Mouse (Mus musculus) left cerebral cortex, adult 18-20 months (tissue): ENCODE results near the gene Nelfe. TPM values are rescaled to one million over a fixed set of nuclear protein-coding genes. Genes with fewer than 3 reads are reported as not detected.
"Not testable (repeated sequence)": the region's sequence is repeated elsewhere in the genome, so short reads cannot be mapped to it uniquely, and the experiment has no call there.

Source experiments
- DNase-seq, 2 experiments: peaks; one replicate each; pipeline ENCODE4 v3.0.0; 2021 to 2022; ENCODE audit warnings: low spot score in 2 of 2, mixed read lengths in 1 of 2
- long read RNA-seq, 2 experiments: library from polyadenylated mRNA; stranded (forward); transcript quantifications; one replicate each; pipeline ENCODE4 v2.0.0; 2021
- total RNA-seq, 2 experiments: library from RNA; stranded (reverse); gene quantifications; 2 replicates each; pipeline ENCODE4 v1.2.3; 2021

Nelfe gene
- total RNA-seq = 10 to 100 TPM; 33.8 to 39.7 TPM
- long read RNA-seq, experiment 1, transcript Nelfe-202 (11 exons, 1,381 nt) = minor isoform, 7 of 33 reads
- long read RNA-seq, experiment 1, transcript Nelfe-201 (11 exons, 1,607 nt) = major isoform, 14 of 33 reads
- long read RNA-seq, experiment 1, partial matches to known transcripts = 3 of 33 reads
- long read RNA-seq, experiment 1, other reads (novel, unspliced or antisense) = 5 of 33 reads
- long read RNA-seq, experiment 2, transcript Nelfe-201 (11 exons, 1,607 nt) = major isoform, 13 of 30 reads
- long read RNA-seq, experiment 2, transcript Nelfe-202 (11 exons, 1,381 nt) = minor isoform, 6 of 30 reads
- long read RNA-seq, experiment 2, partial matches to known transcripts = 6 of 30 reads
- long read RNA-seq, experiment 2, other reads (novel, unspliced or antisense) = 2 of 30 reads

DNA sequence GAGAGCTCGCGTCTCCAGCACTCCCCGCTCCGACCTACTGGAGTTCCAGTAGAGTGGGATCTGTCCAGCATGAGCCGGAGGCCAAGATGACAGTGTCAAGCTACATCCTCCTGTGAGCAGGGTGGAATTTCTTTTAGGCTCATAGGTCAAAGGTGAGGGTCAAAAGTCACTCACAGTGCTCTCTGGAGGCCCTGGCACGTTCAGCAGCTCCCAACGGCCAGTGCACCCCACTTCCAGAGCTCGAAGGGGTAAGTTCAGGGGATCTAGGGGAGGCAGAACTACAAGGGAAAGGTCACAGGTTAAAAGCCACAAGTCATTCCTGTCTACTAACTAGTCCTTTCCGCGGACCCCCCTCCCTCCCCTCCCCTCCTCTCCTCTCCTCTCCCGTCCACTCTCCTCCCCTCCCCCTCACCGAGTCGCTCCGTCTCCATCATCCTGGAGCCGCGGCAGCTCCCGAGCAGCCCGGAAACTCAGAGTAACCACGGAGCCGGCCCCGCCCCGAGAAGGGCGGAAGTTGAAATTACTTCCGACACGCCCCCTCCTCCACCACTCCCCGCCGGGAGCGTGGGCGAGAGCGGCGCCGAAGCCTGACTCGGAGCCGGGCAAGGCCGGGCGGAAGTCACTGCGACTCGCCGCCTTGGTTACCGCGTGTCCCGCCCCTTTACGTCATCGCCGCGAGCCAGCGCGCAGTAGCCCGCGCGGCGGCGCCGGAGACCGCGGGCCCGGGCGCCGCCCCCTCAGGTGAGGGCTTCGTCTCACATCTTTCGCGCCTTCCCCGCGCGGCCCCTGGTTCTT, at the start of gene Nelfe, which contains the start of gene Skiv2l:
Gene Nelfe, plus strand, starts transcription at position 670 of the 795 bp plus-strand sequence.
Gene Skiv2l, minus strand, starts transcription at position 489 of the 795 bp plus-strand sequence.
- DNase-seq = peak; percentile 98 to 99

DNA sequence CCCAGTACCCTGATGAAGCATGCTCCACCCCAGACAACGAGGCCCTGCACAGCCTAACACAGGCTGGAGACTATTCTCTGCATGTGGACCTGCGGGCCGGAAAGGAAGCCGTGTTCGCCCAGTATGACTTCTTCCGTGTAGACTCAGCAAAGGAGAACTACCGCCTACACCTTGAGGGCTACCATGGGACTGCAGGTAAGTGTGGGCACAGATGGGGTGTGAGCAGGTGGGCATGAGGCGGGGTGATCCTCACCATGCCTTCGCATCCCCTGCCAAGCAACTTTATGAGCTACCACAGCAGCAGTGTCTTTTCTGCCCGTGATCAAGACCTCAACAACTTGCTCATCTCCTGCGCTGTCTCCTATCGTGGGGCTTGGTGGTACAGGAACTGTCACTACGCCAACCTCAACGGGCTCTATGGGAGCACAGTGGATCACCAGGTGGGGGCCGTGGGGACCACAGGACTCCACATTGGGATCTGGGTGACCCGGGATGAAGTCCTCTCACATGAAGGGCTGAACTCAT, 49.3 kb upstream of the Nelfe start:
- not testable (repeated sequence) for DNase-seq

DNA sequence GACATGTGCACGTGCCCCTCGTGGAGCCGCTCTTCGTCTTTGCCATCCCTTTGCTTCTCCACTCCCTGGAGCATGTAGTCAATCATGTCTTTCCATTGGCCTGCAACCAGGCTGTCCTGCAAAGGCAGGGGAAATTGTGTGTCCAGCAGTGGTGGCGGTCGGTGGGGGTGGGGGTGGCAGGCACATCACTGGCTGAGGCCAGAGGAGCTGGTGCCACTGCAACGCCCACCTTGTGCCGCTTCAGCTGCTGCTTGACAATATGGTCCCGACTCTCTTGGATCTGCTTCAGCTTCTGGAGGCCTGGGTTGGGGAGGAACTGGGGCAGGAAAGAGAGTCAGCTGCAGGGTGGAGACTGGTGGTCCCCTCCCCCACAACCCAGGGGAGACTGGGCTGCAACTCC, 47.4 kb upstream of the Nelfe start:
- not testable (repeated sequence) for DNase-seq

DNA sequence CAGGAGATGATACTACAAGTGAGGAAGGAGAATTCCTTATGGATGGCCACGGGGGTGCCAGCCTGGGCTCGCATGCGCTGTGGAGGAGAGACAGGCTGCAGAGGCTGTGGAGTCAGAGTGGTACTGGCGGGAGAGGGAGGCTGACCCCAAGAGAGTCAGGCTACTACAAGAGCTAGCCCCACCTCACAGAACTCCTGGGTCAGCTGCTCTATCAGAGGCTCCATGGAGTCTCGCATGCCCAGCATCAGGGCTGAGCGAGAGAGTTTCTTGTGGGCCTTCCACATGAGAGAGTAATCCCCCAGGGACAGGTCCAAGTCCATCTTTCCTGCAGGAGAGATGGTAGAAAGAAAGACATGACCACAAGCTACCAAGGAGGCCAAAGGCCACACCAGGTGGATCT, 46.8 kb upstream of the Nelfe start:
- not testable (repeated sequence) for DNase-seq

DNA sequence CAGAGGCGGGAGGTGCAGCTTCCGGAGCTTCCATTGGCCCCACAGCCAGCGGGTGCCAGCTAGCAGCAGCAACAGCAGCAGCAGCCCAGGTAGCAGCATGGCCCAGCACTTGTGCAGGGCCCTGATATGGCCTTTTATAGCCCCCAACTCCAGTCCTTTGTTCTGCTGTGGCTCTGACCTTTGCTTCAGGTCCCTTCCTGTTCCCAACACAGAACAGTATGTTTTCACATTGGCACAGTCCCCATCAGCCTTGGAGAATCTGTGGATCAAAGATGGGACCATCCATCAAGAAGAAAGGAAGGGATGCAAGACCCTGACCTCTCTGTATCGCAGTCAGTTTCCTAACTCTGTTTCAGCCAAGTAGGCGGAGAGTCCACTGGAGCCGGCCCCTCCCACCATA, 45.9 kb upstream of the Nelfe start, which contains the start of gene Cyp21a1:
Gene Cyp21a1, minus strand, starts transcription at position 261 of the 400 bp plus-strand sequence.
- not testable (repeated sequence) for DNase-seq

DNA sequence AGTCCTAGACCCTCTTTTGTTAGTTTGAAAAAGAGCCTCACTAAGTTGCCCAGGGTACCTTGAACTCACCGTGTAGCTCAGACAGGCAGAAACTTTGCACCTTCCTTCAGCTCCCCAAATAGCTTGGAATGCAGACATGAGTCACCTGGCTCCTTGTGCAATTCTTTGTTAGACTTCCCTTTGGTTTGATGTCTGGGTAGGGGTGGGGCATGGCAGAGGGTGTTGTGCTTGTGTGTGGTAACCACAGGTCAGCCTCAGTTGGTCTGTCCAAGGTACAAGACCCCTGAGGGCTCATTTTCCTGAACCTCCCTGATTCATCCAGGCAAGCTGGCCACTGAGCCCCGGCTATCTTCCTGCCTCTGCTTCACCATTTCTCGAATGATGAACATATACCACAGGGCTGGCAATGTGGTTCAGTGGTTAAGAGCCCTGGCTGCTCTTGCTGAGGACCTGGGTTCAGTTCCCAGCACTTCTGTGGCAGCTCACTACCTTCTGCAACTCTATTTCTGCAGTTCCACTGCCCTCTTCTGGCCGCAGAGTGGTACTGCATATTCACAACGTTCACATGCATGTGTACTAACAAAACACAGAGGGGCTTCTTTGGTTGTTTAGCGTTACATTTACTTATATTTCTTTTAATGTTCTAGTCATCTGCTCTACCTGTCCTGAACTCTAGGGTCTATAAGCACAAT, 45.2 kb upstream of the Nelfe start:
- DNase-seq = no peak

DNA sequence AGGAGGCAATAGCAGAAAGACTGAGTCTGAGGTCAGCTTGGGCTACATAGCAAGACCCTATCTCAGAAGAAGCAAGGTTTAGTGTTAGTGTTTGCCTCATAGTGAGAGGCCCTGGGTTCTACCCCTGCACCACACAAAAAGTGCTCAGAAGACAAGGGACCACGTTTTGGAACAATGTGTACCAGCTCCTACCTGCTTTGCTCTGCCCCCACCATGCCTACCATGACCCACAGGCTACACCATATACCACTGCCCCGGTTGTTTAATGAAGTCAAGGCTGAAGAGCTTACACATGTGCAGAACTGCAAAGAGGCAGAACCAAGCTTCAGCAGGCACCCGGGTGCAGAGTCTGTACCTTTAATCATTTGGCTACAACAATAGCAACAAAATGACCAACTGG, 43.0 kb upstream of the Nelfe start:
- DNase-seq = no peak

DNA sequence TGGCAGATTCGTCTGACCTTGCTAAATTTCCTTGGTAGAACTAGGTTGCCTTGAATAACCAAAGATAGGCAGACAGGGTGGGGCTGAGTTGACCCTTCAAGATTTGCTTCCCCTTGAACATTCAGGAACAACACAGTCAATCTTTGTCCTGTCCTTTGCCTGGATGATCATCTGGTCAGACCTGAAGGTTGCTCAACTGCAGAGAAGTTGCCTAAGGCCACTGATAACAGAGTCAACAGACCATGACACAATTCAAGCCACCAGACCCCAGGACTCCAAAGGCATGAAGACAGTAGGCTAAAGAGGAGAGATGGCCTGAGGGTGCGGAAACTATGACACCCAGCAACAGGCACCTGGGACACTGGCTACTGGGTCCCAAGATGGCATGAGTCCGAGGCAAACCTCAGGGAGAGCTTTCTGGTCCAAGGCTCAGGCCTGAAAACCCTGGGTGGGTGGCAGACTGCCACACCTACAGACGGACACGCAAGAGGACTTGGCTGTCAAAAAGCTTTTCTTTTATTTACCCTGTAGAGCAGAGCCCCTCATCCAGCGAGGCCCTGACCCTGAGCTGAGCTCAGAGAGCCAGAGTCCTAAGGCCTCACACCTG, 41.5 kb upstream of the Nelfe start:
- DNase-seq = no peak

DNA sequence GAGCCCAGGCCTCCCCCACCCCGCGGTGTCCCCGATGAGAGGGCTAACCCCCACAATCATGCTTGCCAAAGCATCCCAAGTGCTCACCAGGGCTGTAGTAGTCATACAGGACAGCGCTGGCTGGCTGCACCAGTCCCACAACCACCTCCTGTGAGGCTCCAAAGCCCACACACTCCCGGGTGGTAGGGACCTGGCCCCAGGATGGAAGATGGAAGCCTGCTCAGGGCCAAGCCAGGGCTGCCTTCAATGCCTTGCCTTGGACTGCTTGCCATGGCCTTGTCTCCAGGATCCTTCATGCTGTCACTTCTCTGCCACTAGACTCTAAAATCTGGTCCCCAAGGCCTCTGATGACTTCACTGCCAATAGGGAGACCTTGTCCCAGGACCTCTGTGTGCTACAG, 39.8 kb upstream of the Nelfe start:
- not testable (repeated sequence) for DNase-seq

DNA sequence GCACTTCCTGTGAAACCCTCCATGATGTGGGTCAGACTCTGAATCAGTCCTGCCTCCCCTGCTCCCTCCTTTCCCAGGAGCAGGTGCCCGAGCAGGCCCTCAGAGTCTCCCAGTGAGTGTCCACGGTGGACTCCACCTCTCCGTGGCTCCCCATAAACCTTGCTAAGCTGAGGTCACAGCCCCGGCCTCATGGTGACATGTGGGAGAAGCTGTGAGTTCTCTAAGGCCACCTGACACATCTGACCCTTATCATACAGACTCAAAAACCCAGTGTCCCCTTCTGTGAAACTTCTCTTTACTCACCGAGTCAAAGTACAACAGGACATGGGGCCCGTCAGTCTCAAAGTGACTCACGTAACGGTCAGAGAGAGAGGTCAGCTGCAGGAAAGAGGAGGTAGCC, 39.4 kb upstream of the Nelfe start:
- not testable (repeated sequence) for DNase-seq

DNA sequence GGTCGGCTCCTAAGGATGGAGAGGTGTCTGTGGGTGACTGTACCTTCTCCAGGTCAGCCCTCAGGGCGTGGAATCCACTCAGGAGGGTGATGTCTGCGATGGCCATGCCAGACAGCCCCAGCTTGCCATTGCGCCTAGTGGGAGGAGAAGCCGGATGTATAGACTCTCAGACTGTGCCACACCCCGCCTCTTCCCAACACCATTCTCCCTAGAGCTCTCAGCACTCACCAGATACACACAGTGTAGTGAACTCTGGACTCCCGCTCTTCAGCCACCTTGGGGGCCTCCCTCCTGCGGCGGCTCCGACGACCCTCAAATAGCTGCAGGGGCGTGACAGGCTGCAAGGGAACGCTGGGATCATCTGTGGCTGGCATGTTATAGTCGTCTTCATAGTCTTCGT, 38.9 kb upstream of the Nelfe start:
- no peak for DNase-seq

DNA sequence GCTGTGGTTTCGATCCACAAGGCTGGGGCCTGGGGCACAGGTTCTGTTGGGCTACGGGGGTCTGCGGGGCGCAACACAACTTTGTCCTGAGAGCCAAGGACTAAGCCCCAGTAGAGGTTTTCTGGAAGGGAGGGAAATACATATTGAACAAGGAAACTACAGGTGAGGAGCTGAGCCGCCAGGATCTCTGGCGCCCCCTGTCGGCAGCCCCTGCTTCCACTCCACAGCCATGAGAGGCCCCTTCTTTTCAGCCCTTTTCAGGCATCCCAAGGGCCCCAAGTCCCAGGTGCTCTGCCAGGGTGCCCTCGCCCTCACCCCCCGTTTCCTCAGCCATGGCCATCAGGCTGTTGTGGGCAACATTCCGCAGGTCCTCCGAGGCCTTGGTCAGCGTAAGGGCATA, 36.4 kb upstream of the Nelfe start:
- peak; percentile 35 to 45 for DNase-seq

DNA sequence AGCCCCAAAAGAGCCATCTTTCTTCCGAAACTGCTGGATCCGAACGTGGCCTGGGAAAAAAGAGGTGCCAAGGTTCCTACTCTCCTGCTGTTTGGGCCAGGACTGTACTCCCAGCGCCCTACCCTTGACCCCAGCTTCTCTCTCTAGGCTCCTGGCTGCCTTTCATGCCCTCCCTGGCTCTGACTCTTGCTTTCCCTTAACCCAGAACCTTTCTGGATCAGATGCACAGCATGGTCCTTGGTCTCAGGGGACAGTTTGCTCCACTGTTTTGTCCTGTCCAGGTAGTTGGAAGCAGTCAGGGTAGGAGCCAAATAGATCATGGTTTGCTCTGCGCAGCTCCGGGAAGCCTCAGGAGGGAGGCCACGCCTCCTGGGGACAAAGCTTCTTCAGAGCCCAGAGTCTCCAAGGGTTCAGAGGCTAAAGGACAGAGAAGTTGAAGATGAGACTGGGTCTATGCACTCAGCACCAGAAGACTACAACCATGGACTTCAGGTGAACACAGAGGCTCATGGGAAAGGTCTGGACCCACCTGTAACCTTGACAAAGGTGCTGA, 35.3 kb upstream of the Nelfe start:
- no peak for DNase-seq

DNA sequence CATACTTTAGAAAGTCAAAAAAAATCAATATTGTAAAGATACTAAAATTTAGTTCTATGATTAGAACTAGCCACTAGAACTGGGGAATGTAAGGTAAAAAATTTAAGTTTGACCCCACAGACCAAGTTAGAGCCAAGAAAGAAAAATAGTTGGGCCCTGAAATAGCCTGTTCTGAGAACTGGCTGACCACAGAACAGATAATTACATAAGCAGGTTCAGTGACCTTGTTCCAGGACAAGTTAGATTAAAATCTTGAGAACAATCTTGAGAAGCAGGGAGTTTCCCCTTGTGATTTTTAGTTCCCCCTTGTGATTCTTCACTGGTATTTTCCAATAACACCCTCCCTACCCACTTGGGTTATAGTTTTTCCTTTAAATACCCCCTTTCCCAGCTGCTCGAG, 19.4 kb upstream of the Nelfe start:
- DNase-seq = not testable (repeated sequence)

DNA sequence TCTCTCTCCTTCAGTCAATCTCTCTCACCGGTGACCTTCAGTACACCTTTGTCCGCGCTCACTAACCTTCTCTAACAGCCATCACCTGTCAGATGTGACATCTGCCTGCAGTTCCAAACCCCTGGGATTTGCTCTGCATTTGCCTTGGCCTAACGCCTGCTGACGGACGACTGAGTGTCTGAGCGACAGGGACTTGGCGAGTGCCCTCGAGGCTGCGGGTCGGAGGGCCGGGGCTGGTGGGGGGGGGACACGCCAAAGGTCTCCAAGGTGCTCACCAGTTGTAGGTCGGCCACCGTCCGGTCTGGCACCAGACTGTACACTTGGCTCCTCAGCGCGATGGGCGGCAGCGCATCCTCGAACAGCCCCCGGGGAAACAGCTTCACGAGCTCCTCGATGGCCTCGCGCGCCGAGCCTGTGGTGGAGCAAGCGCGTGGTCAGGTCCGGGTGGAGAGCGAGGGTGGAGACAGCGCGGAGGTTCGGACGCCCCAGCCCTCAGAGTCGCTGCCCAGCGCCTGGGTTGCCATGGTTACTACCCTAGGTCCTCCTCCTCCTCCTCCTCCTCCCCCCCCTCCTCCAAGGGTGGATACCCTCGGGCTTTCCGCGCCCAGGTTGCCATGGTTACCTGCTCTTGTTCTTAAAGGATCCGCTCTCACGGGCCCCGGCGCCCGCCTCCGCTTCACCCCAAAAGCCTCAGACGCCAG, 13.9 kb upstream of the Nelfe start:
- no peak for DNase-seq

DNA sequence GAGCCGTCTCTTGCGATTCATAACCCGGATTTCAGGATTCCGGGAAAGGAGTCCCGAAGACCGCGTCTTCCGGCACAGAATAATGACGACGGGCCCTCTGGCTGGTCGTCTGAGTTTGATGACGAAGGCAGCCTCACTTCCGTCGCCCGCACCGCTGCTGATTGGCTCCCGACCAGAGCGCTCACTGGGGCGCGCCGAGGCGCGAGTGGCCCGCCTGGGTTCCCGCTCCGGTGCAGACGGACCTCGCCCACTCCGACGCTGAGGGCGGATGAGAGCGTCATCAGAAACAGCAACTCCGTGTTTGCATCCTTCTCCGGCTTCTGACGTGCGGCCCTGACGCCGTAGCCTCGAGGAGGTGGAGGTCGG, 13.4 kb upstream of the Nelfe start, which contains the start of the genes Stk19 and Dxo:
Gene Stk19, minus strand, starts transcription at position 90 of the 366 bp plus-strand sequence.
Gene Dxo, plus strand, starts transcription at position 164 of the 366 bp plus-strand sequence.
- peak; percentile 98 to 99 for DNase-seq

DNA sequence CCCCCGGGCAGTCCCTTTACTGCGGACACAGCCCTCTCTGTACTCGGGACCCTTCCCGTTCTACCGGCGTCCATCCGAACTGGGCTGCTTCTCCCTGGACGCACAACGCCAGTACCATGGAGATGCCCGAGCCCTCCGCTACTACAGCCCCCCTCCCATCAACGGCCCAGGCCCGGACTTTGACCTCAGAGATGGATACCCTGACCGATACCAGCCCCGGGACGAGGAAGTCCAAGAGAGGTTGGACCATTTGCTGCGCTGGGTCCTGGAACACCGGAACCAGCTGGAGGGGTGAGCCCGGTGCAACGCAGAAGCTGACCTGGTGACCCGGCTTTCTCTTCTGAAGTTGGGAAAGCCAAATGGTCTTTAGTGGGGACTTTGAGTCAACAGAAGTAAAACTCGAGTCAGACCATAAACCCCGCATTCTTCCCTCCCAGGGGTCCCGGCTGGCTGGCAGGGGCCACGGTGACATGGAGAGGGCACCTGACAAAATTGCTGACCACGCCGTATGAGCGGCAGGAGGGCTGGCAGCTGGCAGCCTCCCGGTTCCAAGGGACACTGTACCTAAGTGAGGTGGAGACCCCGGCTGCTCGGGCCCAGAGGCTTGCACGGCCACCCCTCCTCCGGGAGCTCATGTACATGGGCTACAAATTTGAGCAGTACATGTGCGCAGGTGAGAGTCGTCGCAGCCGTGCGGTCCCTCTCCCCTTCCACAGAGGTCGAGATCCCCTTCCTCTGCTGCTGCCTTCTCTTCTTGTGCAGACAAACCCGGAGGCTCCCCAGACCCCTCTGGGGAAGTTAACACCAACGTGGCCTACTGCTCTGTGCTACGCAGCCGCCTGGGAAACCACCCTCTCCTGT, 12.5 kb upstream of the Nelfe start:
- no peak for DNase-seq

DNA sequence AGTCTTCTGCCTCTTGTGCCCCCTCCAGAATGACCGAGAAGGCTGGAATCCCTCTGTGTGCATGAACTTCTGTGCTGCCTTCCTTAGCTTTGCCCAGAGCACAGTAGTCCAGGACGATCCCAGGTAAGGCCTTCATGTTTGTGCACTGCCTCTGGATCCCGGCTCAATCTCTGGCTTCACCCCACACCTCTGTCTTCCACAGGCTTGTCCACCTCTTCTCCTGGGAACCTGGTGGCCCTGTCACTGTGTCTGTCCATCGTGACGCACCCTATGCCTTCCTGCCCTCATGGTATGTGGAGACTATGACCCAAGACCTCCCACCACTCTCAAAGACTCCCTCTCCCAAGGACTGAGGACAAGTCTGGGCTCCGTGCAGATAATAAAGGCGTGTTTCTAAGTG, 11.4 kb upstream of the Nelfe start:
- DNase-seq = no peak
